Mouse (Mus musculus) limb, embryonic 12.5 days (tissue): ENCODE results near the gene Mpp2. TPM values are rescaled to one million over a fixed set of nuclear protein-coding genes. Genes with fewer than 3 reads are reported as not detected.
A peak's percentile ranks its signal among the peaks of the same experiment; 100 is the strongest.

ENCODE experiments used
- ATAC-seq: fragments of 200-750 bp; cut with Nextera tagmentation; 2 replicates; pipeline ENCODE4 v1.8.0; 2017; ENCODE audit warnings: low read depth, moderate TSS enrichment; ENCODE audit not compliant: insufficient number of reproducible peaks, insufficient read depth, low FRiP score, low TSS enrichment
- H3K27ac ChIP-seq: fragments of 300-500 bp; sonication (generic); 2 replicates; pipeline ENCODE4 v1.5.1; 2016; ENCODE audit warnings: mild to moderate bottlenecking, moderate library complexity
- H3K27me3 ChIP-seq: fragments of 300-500 bp; sonication (generic); 2 replicates; pipeline ENCODE4 v1.6.1; 2016; ENCODE audit warnings: mild to moderate bottlenecking, moderate library complexity
- H3K36me3 ChIP-seq: fragments of 300-500 bp; sonication (generic); 2 replicates; pipeline ENCODE4 v1.6.1; 2016; ENCODE audit warnings: mild to moderate bottlenecking, moderate library complexity
- H3K4me1 ChIP-seq: fragments of 300-500 bp; sonication (generic); replicated peaks from 2 replicates; pipeline ENCODE4 v1.6.1; 2016
- H3K4me2 ChIP-seq: fragments of 300-500 bp; sonication (generic); 2 replicates; pipeline ENCODE4 v1.6.1; 2016; ENCODE audit warnings: mild to moderate bottlenecking, moderate library complexity
- H3K4me3 ChIP-seq: fragments of 300-500 bp; sonication (generic); replicated peaks from 2 replicates; pipeline ENCODE4 v1.5.1; 2016; ENCODE audit warnings: mild to moderate bottlenecking
- H3K9ac ChIP-seq: fragments of 300-500 bp; sonication (generic); replicated peaks from 2 replicates; pipeline ENCODE4 v1.6.1; 2016; ENCODE audit warnings: mild to moderate bottlenecking, moderate library complexity
- H3K9me3 ChIP-seq: fragments of 300-500 bp; sonication (generic); 2 replicates; pipeline ENCODE4 v1.6.1; 2016; ENCODE audit warnings: mild to moderate bottlenecking, moderate library complexity
- WGBS: fragments of 180-500 bp; shearing (Covaris S2); methylation state at CpG from one replicate; pipeline ENCODE4 v1.1.7; 2016; 5-methylcytosine and 5-hydroxymethylcytosine counted together
- polyA plus RNA-seq: library from polyadenylated mRNA; unstranded; fragments of >200 nt; fragmentation: Nextera tagmentation; extraction: Ambion mirVana; gene quantifications from 2 replicates; pipeline ENCODE4 v1.2.1, GENCODE M21; 2016

Mpp2 gene
- polyA plus RNA-seq, 1 experiment from 2014 or later = 12.6 TPM

DNA sequence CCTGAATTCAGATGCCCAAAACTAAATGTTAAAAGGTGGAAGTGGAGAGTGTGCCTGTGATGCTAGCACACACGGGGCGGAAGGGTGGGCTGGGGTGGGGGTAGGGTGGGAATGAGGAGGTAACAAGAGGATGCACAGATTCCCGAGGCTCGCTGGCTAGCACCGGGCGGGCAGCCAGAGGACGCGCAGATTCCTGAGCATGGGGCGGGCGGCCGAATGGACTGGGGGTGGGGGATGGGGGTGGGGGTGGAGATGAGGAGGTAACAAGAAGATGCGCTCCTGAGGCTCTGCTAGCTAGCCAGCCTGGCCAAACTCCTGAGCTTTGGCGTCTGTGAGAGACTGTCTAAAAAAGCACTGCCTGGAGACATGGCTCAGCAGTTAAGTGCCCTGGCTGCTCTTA is 17.9 kb downstream of the Mpp2 start:
- H3K4me1 ChIP-seq = peaks cover 24% of the 10 kb centered on the region
- 0 out of 2 replicates have a peak overlapping the region, but pooled peaks have one; percentile 34 for H3K9ac ChIP-seq
- H3K4me3 ChIP-seq = no peak overlapping the region
- peaks cover 9% of the 10 kb centered on the region; the same call in 1 of the 2 replicates for H3K36me3 ChIP-seq
- WGBS = under 1% methylated on average over 12 of the region's 13 CpGs
- H3K4me2 ChIP-seq = peak overlapping the region; percentile 32
- ATAC-seq = no peak
- no peak overlapping the region for H3K27ac ChIP-seq
- no peaks in the 10 kb centered on the region for H3K9me3 ChIP-seq
- H3K27me3 ChIP-seq = peaks cover 19% of the 10 kb centered on the region

DNA sequence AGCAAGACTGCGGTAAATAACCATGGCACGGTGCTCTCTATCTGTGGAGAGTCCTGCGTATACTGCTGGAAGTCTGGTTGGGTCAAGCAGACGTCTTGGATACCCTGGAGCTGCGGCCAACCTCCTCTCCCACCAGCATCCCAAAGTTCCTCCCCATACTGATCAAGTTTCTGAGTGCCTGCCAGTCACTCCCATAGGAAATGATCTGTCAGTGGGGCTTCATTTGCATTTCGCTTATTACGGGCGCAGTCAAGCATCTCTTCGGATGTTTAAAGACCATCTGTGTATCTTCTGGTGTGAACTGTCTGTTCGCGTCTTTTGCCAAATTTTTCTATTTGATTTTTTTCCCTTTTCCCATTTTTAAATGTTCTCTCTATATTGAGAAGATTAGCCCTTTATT is 18.7 kb downstream of the Mpp2 start:
- 54% methylated on average over 11 of the region's 11 CpGs for WGBS
- ATAC-seq = no peak
- H3K4me2 ChIP-seq = no peak overlapping the region

DNA sequence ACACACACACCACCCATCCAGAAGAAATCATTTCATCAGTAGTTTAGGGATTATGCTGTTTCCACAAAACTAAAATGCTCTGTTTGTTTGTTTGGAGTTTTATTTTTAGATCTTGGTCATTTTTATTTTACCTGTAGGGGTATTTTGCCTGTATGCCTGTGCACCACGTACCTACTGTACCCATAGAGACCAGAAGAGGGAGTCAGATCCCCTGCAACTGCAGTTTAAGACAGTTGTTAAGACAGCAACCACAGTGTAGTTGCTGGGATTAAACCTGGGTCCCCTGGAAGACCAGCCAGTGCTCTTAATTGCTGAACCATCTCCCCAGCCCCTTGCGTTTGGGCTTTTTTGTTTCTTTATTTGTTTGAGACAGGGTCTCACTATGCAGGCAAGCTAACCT is 19.3 kb downstream of the Mpp2 start:
- peaks cover 9% of the 10 kb centered on the region; the same call in 1 of the 2 replicates for H3K36me3 ChIP-seq
- peaks cover 24% of the 10 kb centered on the region for H3K4me1 ChIP-seq
- no peak overlapping the region for H3K4me2 ChIP-seq
- no peak overlapping the region for H3K4me3 ChIP-seq
- no peak overlapping the region for H3K9ac ChIP-seq
- peaks cover 19% of the 10 kb centered on the region for H3K27me3 ChIP-seq
- WGBS = 32% methylated on average over 2 of the region's 2 CpGs
- H3K9me3 ChIP-seq = no peaks in the 10 kb centered on the region
- H3K27ac ChIP-seq = no peak overlapping the region
- no peak for ATAC-seq

More for the DNA sequence above, 18.7 kb downstream of the Mpp2 start:
- H3K4me3 ChIP-seq = no peak overlapping the region
- no peaks in the 10 kb centered on the region for H3K9me3 ChIP-seq
- peaks cover 19% of the 10 kb centered on the region for H3K27me3 ChIP-seq
- H3K36me3 ChIP-seq = peaks cover 9% of the 10 kb centered on the region; the same call in 1 of the 2 replicates
- no peak overlapping the region for H3K9ac ChIP-seq
- H3K27ac ChIP-seq = no peak overlapping the region
- peaks cover 24% of the 10 kb centered on the region for H3K4me1 ChIP-seq

DNA sequence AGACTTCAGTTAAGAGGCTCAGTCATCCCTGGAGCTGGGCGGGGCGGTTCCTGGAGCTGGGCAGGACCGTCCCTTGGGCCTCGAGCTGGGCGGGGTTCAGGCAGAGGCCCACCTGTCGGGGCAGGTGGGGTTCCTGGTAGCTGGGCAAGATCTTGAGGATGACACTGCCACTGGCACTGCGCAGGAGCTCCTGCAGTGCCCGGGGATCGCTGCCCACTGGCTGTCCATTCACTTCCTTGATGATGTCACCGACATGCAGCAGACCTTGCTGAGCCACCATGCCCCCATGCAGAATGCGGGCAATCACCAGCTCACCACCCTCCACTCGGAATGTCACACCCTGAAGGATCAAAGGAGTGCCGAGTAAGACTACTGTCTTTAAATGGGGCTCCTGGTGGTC is 25.2 kb downstream of the Mpp2 start:
- H3K9ac ChIP-seq = no peak overlapping the region
- 61% methylated on average over 13 of the region's 13 CpGs for WGBS
- H3K36me3 ChIP-seq = peaks cover 40% of the 10 kb centered on the region
- no peaks in the 10 kb centered on the region for H3K9me3 ChIP-seq
- no peak overlapping the region for H3K4me3 ChIP-seq
- H3K4me2 ChIP-seq = no peak overlapping the region
- H3K27me3 ChIP-seq = peaks cover 19% of the 10 kb centered on the region
- no peak for ATAC-seq
- H3K4me1 ChIP-seq = peaks cover 21% of the 10 kb centered on the region
- no peak overlapping the region for H3K27ac ChIP-seq

DNA sequence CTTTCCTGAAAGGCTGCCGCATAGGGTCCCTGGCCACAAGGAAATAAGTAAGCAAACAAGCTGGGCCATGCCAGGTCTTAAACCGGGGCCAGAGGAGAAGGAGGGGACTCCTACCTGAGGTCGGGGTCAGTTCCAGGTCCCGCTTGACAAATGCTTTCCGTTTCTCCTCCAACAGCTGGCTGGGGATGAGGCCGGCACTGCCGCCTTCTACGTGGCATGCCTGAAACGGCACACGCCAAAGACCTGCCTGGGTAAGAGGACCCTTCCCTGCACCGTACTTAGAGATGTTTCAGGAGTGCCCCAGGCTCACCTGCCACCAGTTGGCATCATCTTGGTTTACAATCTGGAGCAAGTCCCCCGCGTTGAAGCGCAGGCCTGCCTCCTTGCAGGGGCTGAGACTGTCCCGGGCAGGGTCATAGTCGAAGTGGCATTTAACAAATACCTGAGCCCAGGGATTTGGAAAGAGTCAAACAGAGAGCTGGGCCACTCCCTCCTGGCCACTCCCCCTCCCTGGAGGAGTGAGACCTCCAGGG is 26.3 kb downstream of the Mpp2 start:
- H3K36me3 ChIP-seq = peaks cover 42% of the 10 kb centered on the region

DNA sequence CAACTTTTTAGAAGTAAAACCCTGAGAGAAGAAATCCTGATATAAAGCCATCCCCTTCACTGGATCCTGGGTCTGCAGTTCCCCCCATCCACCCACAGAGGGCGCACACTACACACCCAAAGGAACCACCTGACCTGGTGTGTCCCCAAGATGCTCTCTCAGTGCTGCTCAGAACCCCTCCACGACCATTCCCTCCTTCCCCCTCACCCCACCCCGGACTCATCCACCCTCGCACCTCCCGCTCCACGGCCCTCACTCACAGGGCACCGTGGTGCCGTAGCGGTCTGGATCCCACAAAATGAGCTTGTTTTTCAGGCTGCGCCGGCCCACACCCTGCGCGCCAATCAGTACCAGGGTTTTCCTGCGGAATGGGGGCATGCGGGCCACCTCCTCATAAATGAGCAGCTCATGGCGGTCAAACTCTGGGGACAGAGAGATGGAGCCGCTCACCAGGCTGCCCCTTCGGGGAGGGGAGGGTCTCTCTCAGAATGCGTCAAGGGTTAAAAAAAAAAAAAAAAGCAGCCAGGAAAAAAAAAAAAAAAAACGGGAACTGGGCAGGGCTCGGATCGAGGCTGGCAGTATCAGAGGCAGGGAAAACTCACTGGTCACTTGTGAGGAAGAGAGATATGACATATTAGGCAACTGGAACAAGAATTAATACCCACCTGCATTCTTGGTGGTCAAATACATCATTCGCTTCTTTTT is 26.9 kb downstream of the Mpp2 start:
- H3K4me2 ChIP-seq = peak overlapping the region; percentile 91
- ATAC-seq = peak; percentile 69; the same call in 1 of the 2 replicates
- peak overlapping the region; percentile 41 for H3K4me3 ChIP-seq
- H3K9me3 ChIP-seq = no peaks in the 10 kb centered on the region
- H3K27me3 ChIP-seq = peaks cover 19% of the 10 kb centered on the region
- peaks cover 9% of the 10 kb centered on the region for H3K4me1 ChIP-seq
- H3K9ac ChIP-seq = peak overlapping the region; percentile 51; the same call in 1 of the 2 replicates
- WGBS = 4% methylated on average over 23 of the region's 23 CpGs
- H3K27ac ChIP-seq = no peak overlapping the region
- peaks cover 42% of the 10 kb centered on the region for H3K36me3 ChIP-seq

More for the DNA sequence above, 26.3 kb downstream of the Mpp2 start:
- Histone ChIP-seq H3K9ac (no peak overlapping the region), H3K27me3 (peaks cover 19% of the 10 kb centered on the region), H3K4me2 (peak overlapping the region; percentile 91), H3K4me1 (peaks cover 14% of the 10 kb centered on the region), H3K4me3 (peak overlapping the region; percentile 41; the same call in 1 of the 2 replicates), H3K27ac (no peak overlapping the region), H3K9me3 (no peaks in the 10 kb centered on the region)
- ATAC-seq = no peak
- 20% methylated on average over 16 of the region's 16 CpGs for WGBS

DNA sequence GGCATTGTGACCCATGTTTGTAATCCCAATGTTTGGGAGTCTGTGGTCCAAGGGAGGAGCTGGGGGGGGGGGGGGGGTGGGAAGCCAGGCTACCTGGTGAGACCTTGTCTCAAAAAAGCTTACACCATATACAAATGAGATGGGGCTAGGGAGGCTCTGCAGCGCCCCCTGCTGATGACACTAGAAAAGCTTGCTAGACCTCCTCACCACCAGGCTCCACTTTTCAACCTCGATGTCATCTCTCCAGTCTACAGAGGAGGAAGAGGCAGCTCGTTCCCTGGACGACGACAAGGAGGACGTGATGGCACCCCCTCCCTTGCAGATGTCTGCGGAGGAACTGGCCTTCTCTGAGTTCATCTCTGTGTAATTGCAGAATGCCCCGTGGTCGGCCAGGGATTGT is 34.5 kb downstream of the Mpp2 start:
- H3K4me1 ChIP-seq = no peaks in the 10 kb centered on the region; the same call in 1 of the 2 replicates
- H3K4me2 ChIP-seq = no peak overlapping the region
- H3K9me3 ChIP-seq = no peaks in the 10 kb centered on the region
- no peak overlapping the region for H3K4me3 ChIP-seq
- ATAC-seq = no peak
- no peaks in the 10 kb centered on the region for H3K27me3 ChIP-seq
- 29% methylated on average over 9 of the region's 9 CpGs for whole genome bisulfite sequencing
- H3K9ac ChIP-seq = no peak overlapping the region
- no peak overlapping the region for H3K27ac ChIP-seq
- peaks cover 10% of the 10 kb centered on the region; the same call in 1 of the 2 replicates for H3K36me3 ChIP-seq

DNA sequence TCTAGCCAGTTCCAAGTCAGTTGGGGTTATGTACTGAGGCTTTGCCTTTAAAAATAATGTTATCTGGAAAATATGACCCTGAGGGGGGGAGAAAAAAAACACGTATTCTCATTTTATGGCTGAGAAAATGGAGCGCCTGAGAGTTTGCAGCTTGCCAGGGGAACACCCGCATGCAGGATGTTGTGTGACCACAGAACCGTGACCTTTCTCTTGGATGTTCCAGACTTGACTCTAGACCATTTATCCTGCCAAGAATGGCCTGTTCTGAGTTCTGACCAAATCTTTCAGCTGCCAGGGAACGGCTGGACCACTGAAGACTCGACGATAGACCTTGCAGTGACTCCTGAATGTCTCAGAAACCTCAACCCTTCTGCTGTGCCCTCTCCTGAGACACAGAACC is 35.1 kb downstream of the Mpp2 start:
- WGBS = 80% methylated on average over 7 of the region's 7 CpGs
- ATAC-seq = no peak
- Histone ChIP-seq H3K9ac (no peak overlapping the region), H3K4me1 (no peaks in the 10 kb centered on the region; the same call in 1 of the 2 replicates), H3K9me3 (no peaks in the 10 kb centered on the region), H3K27me3 (no peaks in the 10 kb centered on the region), H3K4me2 (no peak overlapping the region), H3K36me3 (peaks cover 3% of the 10 kb centered on the region; the same call in 1 of the 2 replicates), H3K27ac (no peak overlapping the region), H3K4me3 (no peak overlapping the region)

DNA sequence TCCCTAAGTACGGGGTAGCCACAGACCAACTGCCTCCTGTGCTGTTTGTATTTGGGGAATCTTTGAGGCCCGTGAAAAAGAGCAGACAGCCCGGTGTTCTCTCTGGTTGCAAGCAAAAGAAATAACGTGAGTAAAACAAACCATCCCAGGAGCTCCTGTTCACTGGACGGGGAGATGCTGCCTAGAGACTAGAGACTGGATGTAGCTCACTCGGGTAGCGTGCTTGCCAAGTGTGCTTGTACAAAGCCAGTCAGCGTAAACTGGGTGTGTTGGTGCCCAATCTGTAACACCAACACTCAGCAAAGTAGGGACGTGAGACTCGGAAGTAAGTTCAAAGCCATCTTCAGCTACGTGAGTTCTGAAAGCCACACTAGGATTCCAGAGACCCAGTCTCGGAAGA is 35.6 kb downstream of the Mpp2 start:
- H3K4me2 ChIP-seq = no peak overlapping the region
- WGBS = 84% methylated on average over 12 of the region's 12 CpGs
- no peaks in the 10 kb centered on the region for H3K9me3 ChIP-seq
- H3K9ac ChIP-seq = no peak overlapping the region
- no peak for ATAC-seq
- H3K4me1 ChIP-seq = no peaks in the 10 kb centered on the region; the same call in 1 of the 2 replicates
- no peaks in the 10 kb centered on the region for H3K27me3 ChIP-seq
- H3K27ac ChIP-seq = no peak overlapping the region
- no peaks in the 10 kb centered on the region for H3K36me3 ChIP-seq
- H3K4me3 ChIP-seq = no peak overlapping the region

DNA sequence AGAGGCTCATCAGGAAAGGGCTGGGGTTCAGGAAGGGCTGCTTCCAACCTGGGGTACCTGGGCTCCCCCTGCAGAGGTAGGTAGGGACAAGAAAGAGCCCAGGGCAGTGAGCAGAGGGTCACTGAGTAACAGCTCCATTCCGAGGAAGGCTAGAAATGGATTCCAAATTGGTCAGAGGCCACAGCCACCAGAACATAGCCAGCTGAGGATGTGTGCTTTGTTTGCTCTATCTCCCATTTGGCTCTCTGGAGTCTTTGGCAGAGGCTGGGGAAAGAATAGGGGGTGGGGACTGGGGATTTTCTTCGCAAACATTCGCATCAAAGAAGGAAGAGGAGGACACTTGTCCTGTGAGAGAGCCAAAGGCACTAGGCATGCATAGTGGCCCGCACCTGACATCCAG is 36.4 kb downstream of the Mpp2 start:
- Histone ChIP-seq H3K4me2 (no peak overlapping the region), H3K27ac (0 out of 2 replicates have a peak overlapping the region, but pooled peaks have one; percentile 41), H3K9ac (0 out of 2 replicates have a peak overlapping the region, but pooled peaks have one; percentile 18), H3K27me3 (no peaks in the 10 kb centered on the region), H3K4me3 (no peak overlapping the region), H3K9me3 (no peaks in the 10 kb centered on the region), H3K36me3 (no peaks in the 10 kb centered on the region), H3K4me1 (no peaks in the 10 kb centered on the region; the same call in 1 of the 2 replicates)
- 57% methylated on average over 4 of the region's 4 CpGs for WGBS
- ATAC-seq = no peak

DNA sequence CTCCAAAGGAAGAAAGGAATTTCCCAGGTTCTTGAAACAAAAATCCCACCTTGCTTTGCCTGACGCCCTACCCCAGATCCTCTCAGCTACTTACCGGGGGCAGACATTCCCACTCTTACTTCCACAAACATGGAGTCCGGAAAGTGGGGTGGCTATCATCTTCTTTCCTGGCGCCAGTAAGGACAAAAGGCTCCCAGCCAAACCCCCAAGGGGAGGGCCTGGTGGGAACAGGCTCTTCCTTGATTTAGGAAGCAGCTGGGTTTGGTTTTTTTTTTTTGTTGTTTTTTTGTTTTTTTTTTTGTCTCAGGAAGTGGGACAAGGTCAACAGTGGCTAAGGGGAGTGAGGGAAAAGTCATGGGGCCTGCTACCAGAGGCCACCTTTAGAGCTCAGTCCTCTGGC is 36.8 kb downstream of the Mpp2 start:
- H3K27ac ChIP-seq = no peak overlapping the region
- no peaks in the 10 kb centered on the region; the same call in 1 of the 2 replicates for H3K4me1 ChIP-seq
- 69% methylated on average over 4 of the region's 4 CpGs for WGBS
- ATAC-seq = no peak
- H3K36me3 ChIP-seq = no peaks in the 10 kb centered on the region
- H3K9ac ChIP-seq = no peak overlapping the region
- H3K4me3 ChIP-seq = no peak overlapping the region
- H3K9me3 ChIP-seq = no peaks in the 10 kb centered on the region
- no peaks in the 10 kb centered on the region for H3K27me3 ChIP-seq
- H3K4me2 ChIP-seq = no peak overlapping the region
